Mouse (Mus musculus) CH12.LX (cell line): Measurements from ENCODE around the gene Pstk. TPM values are rescaled to one million over a fixed set of nuclear protein-coding genes. Genes with fewer than 3 reads are reported as not detected.

ENCODE experiments used
- DNase-seq: peaks from one replicate; pipeline ENCODE4 v3.0.0-alpha.2; 2013; ENCODE audit errors: extremely low read depth
- H3K27ac ChIP-seq: 2 replicates; pipeline ENCODE4 v1.5.1; 2012; ENCODE audit warnings: low read depth, mild to moderate bottlenecking, control low read depth, moderate library complexity; ENCODE audit not compliant: insufficient read depth
- H3K27me3 ChIP-seq: replicated peaks from 2 replicates; pipeline ENCODE3; 2012; ENCODE audit warnings: inconsistent platforms
- H3K36me3 ChIP-seq, 2 experiments: replicated peaks in 1 of 2; 2 replicates each; pipeline versions ENCODE3 to v1.6.1; 2012; ENCODE audit warnings: inconsistent platforms in 1 of 2, low read length in 1 of 2, mild to moderate bottlenecking in 1 of 2, mixed read lengths in 1 of 2, moderate library complexity in 1 of 2; ENCODE audit not compliant: control insufficient read depth in 1 of 2, insufficient read depth in 1 of 2
- H3K4me1 ChIP-seq, 2 experiments: 2 replicates each; pipeline ENCODE4 v1.6.1; 2012; ENCODE audit warnings: inconsistent platforms in 1 of 2, moderate library complexity in 1 of 2; ENCODE audit not compliant: insufficient read depth in 2 of 2, control insufficient read depth in 1 of 2
- H3K4me2 ChIP-seq: 2 replicates; pipeline ENCODE4 v1.6.1; 2012; ENCODE audit warnings: low read depth, mild to moderate bottlenecking, control low read depth; ENCODE audit not compliant: poor library complexity, insufficient read depth, severe bottlenecking
- H3K4me3 ChIP-seq, 3 experiments: fragments of 150-350 bp in 1 of 3; sonication (generic) in 1 of 3; replicated peaks in 1 of 3; 2 replicates each; pipeline versions ENCODE3 to v1.5.1; 2011 to 2012; ENCODE audit warnings: low read depth in 2 of 3, low read length in 2 of 3, mild to moderate bottlenecking in 2 of 3, moderate library complexity in 2 of 3, control low read depth in 1 of 3, improper control_type of control experiment in 1 of 3, inconsistent platforms in 1 of 3, mixed read lengths in 1 of 3; ENCODE audit not compliant: poor library complexity in 1 of 3
- H3K79me2 ChIP-seq: replicated peaks from 2 replicates; pipeline ENCODE4 v1.6.1; 2012; ENCODE audit warnings: mild to moderate bottlenecking, moderate library complexity; ENCODE audit not compliant: control insufficient read depth, poor library complexity, insufficient read depth, severe bottlenecking; ENCODE audit errors: extremely low read depth
- H3K9ac ChIP-seq: 2 replicates; pipeline ENCODE4 v1.6.1; 2012; ENCODE audit warnings: low read depth, mild to moderate bottlenecking, control low read depth, moderate library complexity; ENCODE audit not compliant: insufficient read depth
- H3K9me3 ChIP-seq: replicated peaks from 2 replicates; pipeline ENCODE3; 2012; ENCODE audit warnings: low read length, inconsistent platforms, mixed read lengths
- CHD2 ChIP-seq: IDR thresholded peaks from 2 replicates; pipeline ENCODE4 v1.6.1; 2011; ENCODE audit warnings: low read length, improper control_type of control experiment
- CTCF ChIP-seq, 2 experiments: IDR thresholded peaks in 1 of 2; conservative IDR thresholded peaks in 1 of 2; 2 replicates each; pipeline ENCODE4 v1.5.1; 2011 to 2012; ENCODE audit warnings: low read depth in 2 of 2, low read length in 2 of 2, improper control_type of control experiment in 1 of 2, inconsistent platforms in 1 of 2, mild to moderate bottlenecking in 1 of 2, moderate library complexity in 1 of 2
- E2F4 ChIP-seq: IDR thresholded peaks from 2 replicates; pipeline ENCODE4 v1.6.1; 2011; ENCODE audit warnings: low read depth, low read length, improper control_type of control experiment; ENCODE audit not compliant: insufficient replicate concordance
- ELF1 ChIP-seq: IDR thresholded peaks from 2 replicates; pipeline ENCODE4 v1.6.1; 2014; ENCODE audit warnings: low read depth, mild to moderate bottlenecking, inconsistent platforms, low read length, improper control_type of control experiment
- ETS1 ChIP-seq: conservative IDR thresholded peaks from 2 replicates; pipeline ENCODE4 v1.6.1; 2012; ENCODE audit warnings: low read depth, mild to moderate bottlenecking, inconsistent platforms, low read length, improper control_type of control experiment, moderate library complexity
- GABPA ChIP-seq: IDR thresholded peaks from 2 replicates; pipeline ENCODE4 v1.6.1; 2012; ENCODE audit warnings: low read depth, low read length, improper control_type of control experiment, inconsistent platforms; ENCODE audit not compliant: insufficient replicate concordance
- JUN ChIP-seq: IDR thresholded peaks from 2 replicates; pipeline ENCODE4 v1.6.1; 2011; ENCODE audit warnings: low read depth, mild to moderate bottlenecking, low read length, improper control_type of control experiment, moderate library complexity; ENCODE audit not compliant: insufficient read depth
- JUND ChIP-seq: conservative IDR thresholded peaks from 2 replicates; pipeline ENCODE4 v1.6.1; 2011; ENCODE audit warnings: low read depth, low read length, improper control_type of control experiment
- MAX ChIP-seq: IDR thresholded peaks from 2 replicates; pipeline ENCODE4 v1.6.1; 2011; ENCODE audit warnings: low read length, improper control_type of control experiment
- MEF2A ChIP-seq: IDR thresholded peaks from 2 replicates; pipeline ENCODE4 v1.6.1; 2014; ENCODE audit warnings: low read depth, mild to moderate bottlenecking, inconsistent platforms, low read length, improper control_type of control experiment, borderline replicate concordance
- MXI1 ChIP-seq: IDR thresholded peaks from 2 replicates; pipeline ENCODE4 v1.6.1; 2011; ENCODE audit warnings: mild to moderate bottlenecking, low read depth, low read length, improper control_type of control experiment
- MYC ChIP-seq: IDR thresholded peaks from 2 replicates; pipeline ENCODE4 v1.6.1; 2011; ENCODE audit warnings: low read depth, mild to moderate bottlenecking, improper control_type of control experiment, low read length
- NELFE ChIP-seq: IDR thresholded peaks from 2 replicates; pipeline ENCODE4 v1.6.1; 2011; ENCODE audit warnings: low read depth, low read length, improper control_type of control experiment
- NRF1 ChIP-seq: IDR thresholded peaks from 2 replicates; pipeline ENCODE4 v1.6.1; 2014; ENCODE audit warnings: low read depth, mild to moderate bottlenecking, inconsistent platforms, low read length, improper control_type of control experiment, moderate library complexity
- PAX5 ChIP-seq: IDR thresholded peaks from 2 replicates; pipeline ENCODE4 v1.6.1; 2012; ENCODE audit warnings: low read length, inconsistent platforms, mixed read lengths
- POLR2A ChIP-seq: IDR thresholded peaks from 2 replicates; pipeline ENCODE4 v1.6.1; 2011; ENCODE audit warnings: low read depth, mild to moderate bottlenecking, improper control_type of control experiment, low read length
- POLR2AphosphoS2 ChIP-seq: IDR thresholded peaks from 2 replicates; pipeline ENCODE4 v1.6.1; 2011; ENCODE audit warnings: low read depth, low read length, improper control_type of control experiment
- RAD21 ChIP-seq: IDR thresholded peaks from 2 replicates; pipeline ENCODE4 v1.6.1; 2011; ENCODE audit warnings: low read depth, mild to moderate bottlenecking, low read length, improper control_type of control experiment, moderate library complexity
- RCOR1 ChIP-seq: conservative IDR thresholded peaks from 2 replicates; pipeline ENCODE4 v1.6.1; 2012; ENCODE audit warnings: low read depth, mild to moderate bottlenecking, inconsistent platforms, low read length, improper control_type of control experiment
- SIN3A ChIP-seq: IDR thresholded peaks from 2 replicates; pipeline ENCODE4 v1.6.1; 2012; ENCODE audit warnings: low read length, improper control_type of control experiment, inconsistent platforms
- TBP ChIP-seq: conservative IDR thresholded peaks from 2 replicates; pipeline ENCODE4 v1.6.1; 2011; ENCODE audit warnings: low read depth, low read length, improper control_type of control experiment
- TCF12 ChIP-seq: IDR thresholded peaks from 2 replicates; pipeline ENCODE4 v1.6.1; 2014; ENCODE audit warnings: low read depth, mild to moderate bottlenecking, inconsistent platforms, low read length, improper control_type of control experiment
- USF1 ChIP-seq: IDR thresholded peaks from 2 replicates; pipeline ENCODE4 v1.6.1; 2014; ENCODE audit warnings: low read depth, mild to moderate bottlenecking, inconsistent platforms, low read length, improper control_type of control experiment
- ZMIZ1 ChIP-seq: IDR thresholded peaks from 2 replicates; pipeline ENCODE4 v1.6.1; 2012; ENCODE audit warnings: low read depth, mild to moderate bottlenecking, inconsistent platforms, low read length, improper control_type of control experiment
- ZNF384 ChIP-seq: IDR thresholded peaks from 2 replicates; pipeline ENCODE4 v1.6.1; 2012; ENCODE audit warnings: low read depth, low read length, improper control_type of control experiment, inconsistent platforms
- dilution Hi-C: fragments of 300-500 bp; cut with MboI; formaldehyde crosslinking; loops from 2 replicates; pipeline ENCODE4 v1.14.3; 2020; ENCODE audit warnings: low sequenced_read_pairs; ENCODE audit not compliant: extremely low pct_unique_long_range_greater_than_20kb, extremely low pct_ligation_motif_present
- in situ Hi-C: fragments of 300-500 bp; cut with MboI; formaldehyde crosslinking; loops from 3 replicates; pipeline ENCODE4 v1.14.3; 2019; ENCODE audit warnings: low sequenced_read_pairs, low pct_ligation_motif_present, low pct_unique_long_range_greater_than_20kb, mixed read lengths
- polyA plus RNA-seq: library from polyadenylated mRNA; unstranded; fragments of >175 nt; gene quantifications from 2 replicates; pipeline ENCODE4 v1.2.1, GENCODE M21; 2012; ENCODE audit warnings: low read depth; ENCODE audit not compliant: insufficient read length
- total RNA-seq, 2 experiments: library from RNA; depleted of rRNA; stranded (reverse); fragments of 300-350 nt in 1 of 2; fragments of >200 nt in 1 of 2; gene quantifications; 2 replicates each; pipeline ENCODE4 v1.2.3; 2012 to 2014

The Pstk gene
- total and polyA plus RNA-seq, 3 experiments, result 21.9 to 42.3 (median 29.1) TPM

DNA sequence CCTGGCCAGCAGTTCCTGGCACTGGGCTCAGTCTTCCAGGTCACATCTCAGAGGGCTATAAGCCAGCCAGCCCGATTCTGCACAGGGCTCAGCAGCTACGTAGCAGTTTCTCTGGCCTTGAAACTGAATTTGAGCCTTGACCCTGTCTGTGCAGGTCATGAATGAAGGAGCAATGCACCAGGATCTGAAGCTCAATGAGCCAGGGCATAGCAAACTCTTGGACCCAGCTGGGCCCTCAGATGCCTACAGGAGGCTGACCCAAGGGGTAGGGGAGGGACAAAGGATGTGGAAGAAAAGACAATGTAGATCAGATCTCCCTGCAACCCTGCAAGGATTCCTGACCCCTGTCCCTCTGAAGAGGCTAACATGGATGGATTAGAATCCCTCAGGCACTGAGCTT is 48.7 kb upstream of the Pstk start, which contains the start of gene Cuzd1:
Gene Cuzd1, minus strand, starts transcription at position 101 of the 400 bp plus-strand sequence.
- H3K27me3 ChIP-seq, result no peaks in the 10 kb centered on the region
- H3K79me2 ChIP-seq, result no peaks in the 10 kb centered on the region
- H3K4me2 ChIP-seq, result no peak within 1 kb of the TSS
- in situ Hi-C loops (no loop called here), dilution Hi-C loops (no loop called here)
- TF ChIP-seq SIN3A (no peak), NELFE (no peak), JUND (no peak), TBP (no peak), MEF2A (no peak), ETS1 (no peak), ZNF384 (no peak), MAX (no peak), MXI1 (no peak)
- TF ChIP-seq, all 38 proteins: peak for 0
- DNase-seq, result no peak
- no peak within 1 kb of the TSS for H3K9ac ChIP-seq
- H3K27ac ChIP-seq, result no peak within 1 kb of the TSS
- peaks cover 0 to 12% of the 10 kb centered on the region in 2 experiments for H3K36me3 ChIP-seq
- H3K4me1 ChIP-seq, result no peaks in the 10 kb centered on the region
- H3K4me3 ChIP-seq, result no peak within 1 kb of the TSS
- H3K9me3 ChIP-seq, result no peaks in the 10 kb centered on the region

DNA sequence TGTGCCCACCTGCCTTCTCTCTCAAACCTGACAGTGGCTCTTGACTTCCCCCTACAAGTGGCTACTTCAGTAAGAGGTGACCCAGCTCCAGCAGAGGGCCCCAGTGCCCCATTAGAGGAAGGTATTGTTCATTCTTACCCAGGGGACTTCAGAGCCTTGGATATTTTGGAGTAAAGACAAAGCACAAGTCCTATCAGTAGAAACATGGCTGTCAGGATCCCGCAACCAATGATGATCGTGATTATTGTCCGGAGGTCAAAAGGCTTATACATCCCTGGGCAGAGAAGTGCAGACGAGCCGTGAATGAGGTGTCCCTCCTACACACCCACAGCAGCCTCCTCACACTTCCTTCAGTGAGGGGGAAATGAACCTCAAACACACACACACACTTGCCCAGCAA is 43.9 kb upstream of the Pstk start:
- no peak overlapping the region for H3K4me3 ChIP-seq
- H3K36me3 ChIP-seq, result peaks cover 0 to 25% of the 10 kb centered on the region in 2 experiments
- no peak for DNase-seq
- no peak overlapping the region for H3K4me2 ChIP-seq
- in situ Hi-C loops (no loop called here), dilution Hi-C loops (no loop called here)
- no peak overlapping the region for H3K9ac ChIP-seq
- no peak overlapping the region for H3K27ac ChIP-seq
- 0 out of 4 replicates have a peak, but pooled peaks of 1 of the 2 experiments have one; percentile 19 for TF ChIP-seq CTCF (conservative IDR thresholded peaks at IDR 0.05 in 1 of 2, IDR thresholded peaks at IDR 0.05 in 1 of 2; ENCODE audit: low read depth in 2 of 2, low read length in 2 of 2)
- TF ChIP-seq E2F4, result no peak
- no peak for TF ChIP-seq RCOR1
- TF ChIP-seq USF1, result no peak
- no peak for TF ChIP-seq CHD2
- TF ChIP-seq TCF12, result no peak
- no peaks in the 10 kb centered on the region for H3K9me3 ChIP-seq
- no peaks in the 10 kb centered on the region for H3K27me3 ChIP-seq
- no peaks in the 10 kb centered on the region for H3K4me1 ChIP-seq
- H3K79me2 ChIP-seq, result no peaks in the 10 kb centered on the region

DNA sequence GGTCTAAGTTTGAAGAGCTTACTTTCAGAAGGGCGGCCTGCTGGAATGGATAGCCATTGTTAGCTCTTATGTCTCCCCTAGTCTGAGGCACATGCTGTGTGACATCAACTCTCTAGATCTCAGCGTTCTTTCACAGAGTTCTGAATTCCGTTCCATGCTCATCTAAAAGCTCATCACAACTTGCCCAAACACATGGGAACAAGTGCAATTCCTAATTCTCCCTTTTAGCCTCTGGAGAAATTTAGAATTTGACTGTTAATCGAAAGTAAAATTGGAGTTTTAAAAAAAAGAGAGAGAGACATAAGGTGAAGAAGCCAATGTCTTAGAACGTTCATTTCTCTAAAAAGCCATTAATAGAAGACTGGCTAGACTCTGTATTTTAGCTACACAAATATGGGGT is 41.5 kb upstream of the Pstk start, which contains the start of gene Fam24b:
Gene Fam24b, minus strand, starts transcription at position 101 of the 400 bp plus-strand sequence.
- in situ Hi-C loops (no loop called here), dilution Hi-C loops (no loop called here)
- DNase-seq, result no peak
- Histone ChIP-seq H3K36me3 (peaks cover 0 to 19% of the 10 kb centered on the region in 2 experiments), H3K79me2 (no peaks in the 10 kb centered on the region), H3K27ac (no peak within 1 kb of the TSS), H3K27me3 (no peaks in the 10 kb centered on the region), H3K9ac (no peak within 1 kb of the TSS), H3K4me2 (no peak within 1 kb of the TSS), H3K4me1 (no peaks in the 10 kb centered on the region), H3K9me3 (no peaks in the 10 kb centered on the region), H3K4me3 (no peak within 1 kb of the TSS)
- no peak for TF ChIP-seq CHD2
- no peak for TF ChIP-seq POLR2AphosphoS2
- no peak for TF ChIP-seq GABPA
- no peak for TF ChIP-seq MEF2A
- TF ChIP-seq MYC, result no peak
- no peak for TF ChIP-seq NRF1
- TF ChIP-seq SIN3A, result no peak
- no peak for TF ChIP-seq JUN
- no peak for TF ChIP-seq NELFE
- TF ChIP-seq POLR2A, result no peak
- no peak for TF ChIP-seq ELF1
- no peak for TF ChIP-seq RAD21
- no peak for TF ChIP-seq PAX5
- no peak for TF ChIP-seq JUND
- TF ChIP-seq ZMIZ1, result no peak
